Mouse (Mus musculus): ENCODE measurements around the gene Defb23. TPM values are rescaled to one million over a fixed set of nuclear protein-coding genes. Genes with fewer than 3 reads are reported as not detected.

Gene Defb23
- polyA plus RNA-seq, 1 experiment from 2014 or later = not detected

- Histone ChIP-seq H3K4me3 (ENCODE audit: low read depth, low read length) (peak overlapping the region; percentile 96; the same call in 1 of the 2 replicates), H3K9ac (ENCODE audit: low read length) (peak overlapping the region; percentile 99; the same call in 1 of the 2 replicates)
- ATAC-seq (replicated peaks; ENCODE audit: low FRiP score, low TSS enrichment, low read depth) = no peak
These were observed 48.6 kb downstream of the Defb23 start for GRCm38 (mm10) chr2:152415786-152416185.

DNA sequence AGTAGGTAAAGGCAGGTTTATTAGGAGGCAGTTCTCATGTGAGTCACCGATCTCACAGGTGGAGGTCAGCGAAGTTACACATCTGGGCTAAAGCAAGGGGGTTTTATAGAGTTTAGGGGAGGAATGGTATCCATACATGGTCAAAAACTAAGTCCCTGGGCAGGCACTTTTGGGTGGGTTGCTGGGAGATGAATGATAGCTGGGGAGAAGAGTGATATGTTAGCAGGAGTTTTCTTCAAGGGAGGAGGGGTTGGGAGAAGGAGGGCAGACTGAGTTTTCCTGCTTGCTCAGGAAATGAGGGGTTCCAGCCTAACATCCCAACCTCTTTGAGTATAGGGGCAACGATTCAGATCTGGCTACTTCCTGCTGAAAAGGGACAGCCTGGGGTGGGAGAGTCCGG lies 49.1 kb downstream of the Defb23 start, which contains the start of gene 6820408C15Rik:
6820408C15Rik (plus strand) TSS at position 301 of the 400 bp plus-strand sequence.
- Histone ChIP-seq H3K27me3 (replicated peaks; ENCODE audit: control insufficient read depth, insufficient read depth, low read length) (no peaks in the 10 kb centered on the region), H3K4me3 (ENCODE audit: low read depth, low read length) (peak within 1 kb of the TSS; percentile 96), H3K36me3 (ENCODE audit: control insufficient read depth, insufficient read depth, low read length) (no peaks in the 10 kb centered on the region), H3K9ac (ENCODE audit: low read length) (peak within 1 kb of the TSS; percentile 99), H3K4me2 (ENCODE audit: low read length) (peak within 1 kb of the TSS; percentile 92), H3K27ac (ENCODE audit: low read depth) (peak within 1 kb of the TSS; percentile 98), H3K9me3 (ENCODE audit: control insufficient read depth, low read length) (peaks cover 8% of the 10 kb centered on the region; the same call in 1 of the 2 replicates), H3K4me1 (replicated peaks; ENCODE audit: control insufficient read depth, insufficient read depth, low read length) (peaks cover 26% of the 10 kb centered on the region)
- WGBS = 22% methylated on average over 4 of the region's 4 CpGs
- ATAC-seq (replicated peaks; ENCODE audit: low FRiP score, low TSS enrichment, low read depth) (peak; percentile 4; the same call in 1 of the 2 replicates), DNase-seq (ENCODE audit: low spot score) (peak; percentile 62)

More at GRCm38 (mm10) chr2:152415786-152416185, 48.6 kb downstream of the Defb23 start:
- peak overlapping the region; percentile 92 for H3K4me2 ChIP-seq (ENCODE audit: low read length)
- no peak for DNase-seq (ENCODE audit: low spot score)
- no peaks in the 10 kb centered on the region for H3K36me3 ChIP-seq (ENCODE audit: control insufficient read depth, insufficient read depth, low read length)
- peak overlapping the region; percentile 98 for H3K27ac ChIP-seq (ENCODE audit: low read depth)
- peaks cover 8% of the 10 kb centered on the region; the same call in 1 of the 2 replicates for H3K9me3 ChIP-seq (ENCODE audit: control insufficient read depth, low read length)
- WGBS = 92% methylated on average over 3 of the region's 3 CpGs
- no peaks in the 10 kb centered on the region for H3K27me3 ChIP-seq (replicated peaks; ENCODE audit: control insufficient read depth, insufficient read depth, low read length)
- peaks cover 21% of the 10 kb centered on the region; the same call in 1 of the 2 replicates for H3K4me1 ChIP-seq (replicated peaks; ENCODE audit: control insufficient read depth, insufficient read depth, low read length)

GRCm38 (mm10) chr2:152414591-152415165 lies 49.7 kb downstream of the Defb23 start, which contains the start of gene Zcchc3:
Zcchc3 (minus strand) TSS chr2:152415027.
- under 1% methylated on average over 65 of the region's 65 CpGs for WGBS
- H3K4me3 ChIP-seq (ENCODE audit: low read depth, low read length) = peak within 1 kb of the TSS; percentile 96
- H3K27ac ChIP-seq (ENCODE audit: low read depth) = peak within 1 kb of the TSS; percentile 98
- peaks cover 8% of the 10 kb centered on the region; the same call in 1 of the 2 replicates for H3K9me3 ChIP-seq (ENCODE audit: control insufficient read depth, low read length)
- H3K9ac ChIP-seq (ENCODE audit: low read length) = peak within 1 kb of the TSS; percentile 99
- no peaks in the 10 kb centered on the region for H3K36me3 ChIP-seq (ENCODE audit: control insufficient read depth, insufficient read depth, low read length)
- ATAC-seq (replicated peaks; ENCODE audit: low FRiP score, low TSS enrichment, low read depth) (peak; percentile 85), DNase-seq (ENCODE audit: low spot score) (peak; percentile 93)
- peak within 1 kb of the TSS; percentile 92 for H3K4me2 ChIP-seq (ENCODE audit: low read length)
- peaks cover 32% of the 10 kb centered on the region for H3K4me1 ChIP-seq (replicated peaks; ENCODE audit: control insufficient read depth, insufficient read depth, low read length)
- no peaks in the 10 kb centered on the region for H3K27me3 ChIP-seq (replicated peaks; ENCODE audit: control insufficient read depth, insufficient read depth, low read length)

DNA sequence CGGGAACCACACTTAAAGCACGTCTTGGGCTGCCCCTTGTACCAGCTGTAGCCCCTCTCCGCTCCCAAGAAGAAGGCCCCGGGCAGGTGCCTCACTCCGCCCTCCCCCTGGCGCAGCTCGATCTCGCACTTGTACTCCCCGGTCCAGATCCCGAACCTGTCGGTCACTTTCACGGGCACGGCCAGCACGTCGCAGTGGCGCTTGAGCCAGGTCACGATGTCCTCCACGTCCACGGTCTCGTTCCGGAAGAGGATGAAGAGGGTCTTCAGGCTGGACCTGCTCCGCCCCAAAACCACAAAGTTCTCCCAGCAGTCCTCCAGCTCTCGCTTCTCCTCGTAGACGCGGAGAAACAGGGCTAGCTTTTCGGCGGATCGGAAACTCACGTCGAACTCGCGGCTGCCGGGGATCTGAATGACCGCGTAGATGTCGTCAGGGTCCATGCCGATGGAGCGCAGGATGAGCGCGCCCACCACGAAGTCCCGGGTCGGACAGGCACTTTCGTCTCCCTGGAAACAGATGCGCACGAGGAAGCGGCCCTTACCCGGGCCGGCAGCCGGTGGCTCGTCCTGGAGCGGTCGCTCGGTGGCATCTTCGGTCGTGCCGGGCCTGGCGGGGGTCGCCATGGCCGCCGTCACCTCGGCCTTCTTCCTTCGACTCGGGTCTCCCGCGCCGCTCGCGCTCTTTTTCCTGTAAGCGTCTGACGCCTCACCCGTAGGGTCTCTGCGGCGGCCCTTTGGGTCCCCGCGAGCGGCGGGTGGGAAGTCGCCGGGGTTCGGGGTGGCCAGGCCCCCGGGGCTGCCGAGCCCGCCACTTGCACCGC lies 50.4 kb downstream of the Defb23 start:
- no peaks in the 10 kb centered on the region for H3K27me3 ChIP-seq (replicated peaks; ENCODE audit: control insufficient read depth, insufficient read depth, low read length)
- peak overlapping the region; percentile 96 for H3K4me3 ChIP-seq (ENCODE audit: low read depth, low read length)
- H3K27ac ChIP-seq (ENCODE audit: low read depth) = peak overlapping the region; percentile 98
- peak overlapping the region; percentile 99 for H3K9ac ChIP-seq (ENCODE audit: low read length)
- under 1% methylated on average over 78 of the region's 86 CpGs for WGBS
- ATAC-seq (replicated peaks; ENCODE audit: low FRiP score, low TSS enrichment, low read depth) (peak; percentile 23), DNase-seq (ENCODE audit: low spot score) (peak; percentile 85)
- no peaks in the 10 kb centered on the region for H3K36me3 ChIP-seq (ENCODE audit: control insufficient read depth, insufficient read depth, low read length)
- peaks cover 8% of the 10 kb centered on the region; the same call in 1 of the 2 replicates for H3K9me3 ChIP-seq (ENCODE audit: control insufficient read depth, low read length)
- peaks cover 37% of the 10 kb centered on the region for H3K4me1 ChIP-seq (replicated peaks; ENCODE audit: control insufficient read depth, insufficient read depth, low read length)
- peak overlapping the region; percentile 92 for H3K4me2 ChIP-seq (ENCODE audit: low read length)

GRCm38 (mm10) chr2:152413158-152413764 lies 51.2 kb downstream of the Defb23 start:
- H3K27ac ChIP-seq (ENCODE audit: low read depth) = peak overlapping the region; percentile 98
- ATAC-seq (replicated peaks; ENCODE audit: low FRiP score, low TSS enrichment, low read depth) = no peak
- H3K9me3 ChIP-seq (ENCODE audit: control insufficient read depth, low read length) = peaks cover 8% of the 10 kb centered on the region; the same call in 1 of the 2 replicates

DNA sequence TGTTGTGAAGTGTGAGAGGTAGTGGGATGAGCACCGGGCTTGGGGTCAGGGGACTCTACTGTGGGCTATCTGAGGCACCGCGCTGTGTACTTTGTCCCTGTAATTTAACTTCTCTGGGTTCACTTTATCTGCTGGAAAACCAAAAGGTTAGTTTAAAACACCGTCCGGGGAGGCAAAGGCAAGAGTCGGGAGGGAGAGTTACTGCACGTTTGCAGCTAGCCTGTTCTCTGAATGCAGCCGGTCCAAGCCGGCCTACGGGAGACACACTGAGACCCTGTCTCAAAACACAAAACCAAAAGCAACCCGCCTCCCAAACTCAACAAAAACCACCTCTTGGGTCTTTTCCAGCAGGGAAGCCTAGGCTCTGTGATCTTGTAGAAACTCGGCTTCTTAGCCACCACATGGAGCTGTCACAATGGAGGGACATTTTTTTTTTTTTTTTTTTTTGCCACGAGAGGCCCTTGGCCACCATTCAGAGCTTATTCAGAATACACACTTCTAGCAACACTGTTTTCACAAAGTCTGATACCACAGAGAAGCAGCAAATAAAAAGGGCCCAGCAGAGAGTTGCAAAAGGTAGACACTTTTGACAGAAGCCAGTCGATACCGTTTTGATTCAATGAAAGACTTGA lies 51.8 kb downstream of the Defb23 start:
- Histone ChIP-seq H3K9ac (ENCODE audit: low read length) (peak overlapping the region; percentile 99), H3K4me2 (ENCODE audit: low read length) (peak overlapping the region; percentile 92), H3K36me3 (ENCODE audit: control insufficient read depth, insufficient read depth, low read length) (no peaks in the 10 kb centered on the region), H3K27ac (ENCODE audit: low read depth) (peak overlapping the region; percentile 98), H3K4me1 (replicated peaks; ENCODE audit: control insufficient read depth, insufficient read depth, low read length) (peaks cover 37% of the 10 kb centered on the region), H3K4me3 (ENCODE audit: low read depth, low read length) (peak overlapping the region; percentile 96), H3K27me3 (replicated peaks; ENCODE audit: control insufficient read depth, insufficient read depth, low read length) (no peaks in the 10 kb centered on the region), H3K9me3 (ENCODE audit: control insufficient read depth, low read length) (peaks cover 8% of the 10 kb centered on the region; the same call in 1 of the 2 replicates)
- ATAC-seq (replicated peaks; ENCODE audit: low FRiP score, low TSS enrichment, low read depth) (no peak), DNase-seq (ENCODE audit: low spot score) (peak; percentile 69)
- WGBS = 6% methylated on average over 15 of the region's 15 CpGs

More at GRCm38 (mm10) chr2:152413158-152413764, 51.2 kb downstream of the Defb23 start:
- Histone ChIP-seq H3K27me3 (replicated peaks; ENCODE audit: control insufficient read depth, insufficient read depth, low read length) (no peaks in the 10 kb centered on the region), H3K4me3 (ENCODE audit: low read depth, low read length) (peak overlapping the region; percentile 96), H3K4me1 (replicated peaks; ENCODE audit: control insufficient read depth, insufficient read depth, low read length) (peaks cover 37% of the 10 kb centered on the region), H3K36me3 (ENCODE audit: control insufficient read depth, insufficient read depth, low read length) (no peaks in the 10 kb centered on the region), H3K9ac (ENCODE audit: low read length) (peak overlapping the region; percentile 99), H3K4me2 (ENCODE audit: low read length) (peak overlapping the region; percentile 92)
- WGBS = 2% methylated on average over 21 of the region's 21 CpGs
- no peak for DNase-seq (ENCODE audit: low spot score)

DNA sequence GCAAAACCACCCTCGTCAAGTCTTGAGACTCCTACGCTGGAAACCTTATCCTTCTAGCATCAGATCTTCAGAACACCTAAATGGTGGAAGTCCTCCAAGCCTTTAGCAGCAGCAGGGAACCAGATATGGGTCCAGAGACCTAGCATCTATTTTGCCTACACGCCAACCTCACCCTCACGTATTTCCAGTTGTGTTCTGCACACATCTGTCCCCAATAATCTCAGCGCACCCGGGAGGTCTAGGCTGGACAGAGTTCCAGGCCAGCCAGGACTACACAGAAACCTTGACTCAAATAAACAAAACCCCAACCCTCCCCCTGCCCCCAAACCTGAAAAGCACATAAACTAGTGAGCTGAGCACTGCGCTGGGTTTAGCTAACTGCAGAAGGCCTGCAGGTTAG lies 52.9 kb downstream of the Defb23 start:
- WGBS = 7% methylated on average over 7 of the region's 7 CpGs
- peak; percentile 70 for DNase-seq (ENCODE audit: low spot score)

More for the DNA sequence above, 52.9 kb downstream of the Defb23 start:
- Histone ChIP-seq H3K4me2 (ENCODE audit: low read length) (peak overlapping the region; percentile 92), H3K9me3 (ENCODE audit: control insufficient read depth, low read length) (peaks cover 8% of the 10 kb centered on the region; the same call in 1 of the 2 replicates), H3K4me1 (replicated peaks; ENCODE audit: control insufficient read depth, insufficient read depth, low read length) (peaks cover 40% of the 10 kb centered on the region), H3K27ac (ENCODE audit: low read depth) (peak overlapping the region; percentile 98), H3K36me3 (ENCODE audit: control insufficient read depth, insufficient read depth, low read length) (no peaks in the 10 kb centered on the region), H3K4me3 (ENCODE audit: low read depth, low read length) (peak overlapping the region; percentile 96), H3K27me3 (replicated peaks; ENCODE audit: control insufficient read depth, insufficient read depth, low read length) (no peaks in the 10 kb centered on the region), H3K9ac (ENCODE audit: low read length) (peak overlapping the region; percentile 99)
- ATAC-seq (replicated peaks; ENCODE audit: low FRiP score, low TSS enrichment, low read depth) = no peak

Data from intestine, embryonic 14.5 days (tissue).